Mouse (Mus musculus) fibroblast of lung, adult 2 months (primary cell): ENCODE data around the gene Gdpd5.

Experiments used
- DNase-seq: peaks from one replicate; pipeline ENCODE4 v3.0.0-alpha.2; 2011; ENCODE audit warnings: low read depth

Gdpd5 gene

GRCm38 (mm10) chr7:99444012-99444411 lies 62.8 kb downstream of the Gdpd5 start:
- no peak for DNase-seq

GRCm38 (mm10) chr7:99445833-99446232 lies 64.6 kb downstream of the Gdpd5 start:
- no peak for DNase-seq

- no peak for DNase-seq
Observed at GRCm38 (mm10) chr7:99447323-99447722, 66.1 kb downstream of the Gdpd5 start.

GRCm38 (mm10) chr7:99448619-99449018 lies 67.4 kb downstream of the Gdpd5 start:
- DNase-seq: no peak

- no peak for DNase-seq
Observed at GRCm38 (mm10) chr7:99449063-99449462, 67.8 kb downstream of the Gdpd5 start.

GRCm38 (mm10) chr7:99449751-99450150 lies 68.5 kb downstream of the Gdpd5 start:
- DNase-seq: no peak

- DNase-seq: no peak
Observed at GRCm38 (mm10) chr7:99450703-99451102, 69.5 kb downstream of the Gdpd5 start.

- DNase-seq: no peak
Observed at GRCm38 (mm10) chr7:99452859-99453258, 71.6 kb downstream of the Gdpd5 start.

GRCm38 (mm10) chr7:99454044-99454443 lies 72.8 kb downstream of the Gdpd5 start:
- DNase-seq: no peak

- DNase-seq: no peak
Observed at GRCm38 (mm10) chr7:99458849-99459248, 77.6 kb downstream of the Gdpd5 start.

- no peak for DNase-seq
Observed at GRCm38 (mm10) chr7:99459888-99460652, 78.9 kb downstream of the Gdpd5 start.

GRCm38 (mm10) chr7:99463120-99463519 lies 81.9 kb downstream of the Gdpd5 start:
- DNase-seq: no peak

GRCm38 (mm10) chr7:99465811-99466210 lies 84.6 kb downstream of the Gdpd5 start, which contains the start of gene Klhl35:
Gene Klhl35 (plus strand): TSS chr7:99466004.
- DNase-seq: no peak

- no peak for DNase-seq
Observed at GRCm38 (mm10) chr7:99467916-99468282, 86.7 kb downstream of the Gdpd5 start.

GRCm38 (mm10) chr7:99468283-99469132 lies 87.3 kb downstream of the Gdpd5 start:
- no peak for DNase-seq

- DNase-seq: no peak
Observed at GRCm38 (mm10) chr7:99469680-99470405, 88.6 kb downstream of the Gdpd5 start.

GRCm38 (mm10) chr7:99471578-99471977 lies 90.4 kb downstream of the Gdpd5 start:
- DNase-seq: no peak

GRCm38 (mm10) chr7:99473638-99474407 lies 92.6 kb downstream of the Gdpd5 start:
- DNase-seq: no peak

GRCm38 (mm10) chr7:99474836-99475561 lies 93.8 kb downstream of the Gdpd5 start:
- DNase-seq: no peak

GRCm38 (mm10) chr7:99475562-99475911 lies 94.3 kb downstream of the Gdpd5 start:
- DNase-seq: no peak

GRCm38 (mm10) chr7:99476558-99477114 lies 95.4 kb downstream of the Gdpd5 start:
- no peak for DNase-seq
